Mouse (Mus musculus): ENCODE measurements around the gene Vcl. TPM values are rescaled to one million over a fixed set of nuclear protein-coding genes. Genes with fewer than 3 reads are reported as not detected.

Gene Vcl
- total RNA-seq, 4 experiments from 2014 or later: 78.2 to 176 (median 131) TPM

DNA sequence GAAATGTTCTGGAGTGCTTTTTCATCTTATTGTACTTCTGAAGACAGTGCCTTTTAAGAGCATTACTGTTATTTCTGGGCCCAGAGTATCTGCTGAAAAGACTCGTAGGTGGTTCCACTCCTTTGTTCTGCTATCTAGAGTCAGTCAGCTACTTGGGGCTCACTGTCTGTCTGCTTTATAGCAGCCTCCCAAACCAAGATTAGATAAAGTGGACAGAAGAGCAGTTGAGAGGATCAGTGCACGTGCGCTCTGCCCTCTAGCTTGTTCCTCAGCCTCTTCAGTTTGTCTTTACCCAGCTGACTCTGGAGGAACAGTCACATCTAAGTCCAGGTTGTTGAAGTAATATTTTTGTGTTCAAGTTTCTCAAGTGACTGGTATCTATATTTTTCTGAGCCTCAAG lies 144.8 kb downstream of the Vcl start:
- DNase-seq: no peak

DNA sequence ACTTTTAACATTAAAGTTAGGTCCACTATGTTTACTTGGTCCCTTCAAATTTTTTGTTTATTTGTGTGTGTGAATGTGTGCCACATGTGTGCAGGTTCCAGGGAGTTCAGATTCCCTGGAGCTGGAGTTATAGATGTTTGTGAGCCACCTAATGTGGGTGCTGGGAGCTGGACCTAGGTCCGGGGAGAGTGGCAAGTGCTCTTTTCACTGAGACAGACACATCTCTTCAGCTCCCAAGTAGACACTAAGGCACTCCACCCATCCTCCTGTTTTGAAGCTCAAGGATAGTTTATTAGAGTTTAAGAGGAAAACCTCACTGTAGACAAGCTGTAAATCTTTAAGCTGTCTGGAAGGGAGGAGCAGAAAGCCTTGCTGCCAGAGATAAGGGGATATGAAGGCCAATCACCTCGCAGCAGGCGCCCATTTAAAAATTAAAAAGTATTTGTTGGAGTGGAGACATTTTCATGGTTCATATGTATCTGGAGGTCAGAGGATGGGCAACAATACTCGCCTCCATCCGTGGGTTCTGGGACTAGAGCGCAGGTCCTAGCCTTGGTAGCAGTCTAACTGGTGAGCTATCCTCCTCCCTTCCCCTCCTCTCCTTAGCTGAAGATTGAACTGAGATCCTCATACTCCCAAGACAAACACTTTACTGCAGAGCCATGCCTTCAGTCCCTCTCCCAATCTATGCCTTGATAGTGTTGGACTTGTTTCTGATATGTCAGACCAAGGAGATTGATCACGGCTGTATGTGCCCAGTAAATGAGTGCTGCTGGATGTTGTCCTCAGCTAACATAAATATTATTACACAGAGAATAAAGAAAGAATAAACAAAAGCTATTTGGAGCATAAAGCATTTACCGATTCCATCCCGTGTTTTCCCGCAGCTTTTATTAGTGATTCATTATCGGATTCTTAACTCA lies 145.5 kb downstream of the Vcl start:
- DNase-seq: no peak

DNA sequence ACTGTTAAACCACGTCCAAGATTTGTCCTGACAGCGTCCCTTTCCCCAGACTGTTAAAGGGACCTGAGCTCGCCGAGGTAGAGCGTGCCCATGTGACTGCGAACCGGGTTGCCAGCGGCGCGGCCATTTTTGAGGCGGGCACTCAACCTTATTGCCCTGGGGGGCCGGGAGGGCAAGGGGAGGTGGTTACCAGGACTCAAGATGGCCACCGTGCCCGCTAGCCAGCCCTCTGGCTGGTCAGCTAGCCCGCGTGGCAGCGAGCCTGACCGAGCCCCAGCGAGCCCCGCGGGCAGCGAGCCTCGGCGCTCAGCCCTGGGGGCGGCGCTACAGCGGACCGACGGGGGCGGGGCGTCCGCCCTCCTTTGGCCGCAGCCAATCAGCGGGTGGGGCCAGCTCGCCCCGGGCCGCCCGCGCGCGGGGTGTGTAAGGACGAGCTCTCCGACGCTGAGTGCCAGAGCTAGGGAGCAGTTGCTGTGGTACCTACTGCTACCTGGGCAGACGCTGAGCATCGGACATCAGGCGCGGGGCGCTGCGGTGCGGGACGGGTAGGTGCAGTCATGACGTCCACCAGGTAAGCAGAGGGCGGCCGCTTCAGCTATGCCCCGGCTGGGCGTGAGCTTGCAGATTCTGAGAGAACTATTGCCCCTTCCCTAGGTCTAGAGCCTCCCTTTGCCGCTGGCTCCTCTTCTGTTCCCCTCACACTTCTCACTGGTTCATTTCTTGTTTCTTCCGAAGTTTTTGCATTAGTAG lies 146.7 kb downstream of the Vcl start:
- DNase-seq: peak; percentile 92

DNA sequence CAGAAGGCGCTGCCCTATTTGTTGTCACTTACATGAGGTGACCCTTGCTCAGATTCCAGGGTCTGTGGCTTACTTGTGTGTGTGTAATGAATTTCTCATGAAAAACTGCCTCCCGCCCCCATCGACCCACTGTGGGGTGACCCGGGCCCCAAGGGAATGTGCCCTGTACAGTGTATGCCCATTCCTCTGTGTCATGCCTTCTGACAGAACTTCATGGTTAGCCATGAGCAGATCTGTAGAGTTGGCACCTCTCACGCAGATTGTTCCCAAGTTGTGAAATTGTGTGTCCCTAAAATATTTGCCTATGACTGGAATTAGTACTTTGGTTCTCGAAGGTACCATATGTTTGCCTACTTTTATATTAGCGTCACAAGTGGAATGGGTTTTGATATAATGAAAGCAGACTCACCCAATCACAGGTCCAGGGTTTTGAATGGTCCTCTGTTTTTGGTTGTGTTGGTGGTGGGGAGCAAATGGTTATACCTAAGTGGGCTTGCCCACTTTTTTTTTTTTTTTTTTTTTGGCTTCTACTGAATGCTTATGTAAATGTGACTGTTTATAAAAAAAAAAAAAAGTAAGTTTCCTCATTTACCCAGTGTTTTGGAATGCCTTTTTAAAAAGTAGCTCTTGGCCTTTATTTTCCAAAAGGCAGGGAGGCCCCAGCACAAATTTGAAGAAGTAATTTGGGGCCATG lies 147.4 kb downstream of the Vcl start:
- DNase-seq: no peak

DNA sequence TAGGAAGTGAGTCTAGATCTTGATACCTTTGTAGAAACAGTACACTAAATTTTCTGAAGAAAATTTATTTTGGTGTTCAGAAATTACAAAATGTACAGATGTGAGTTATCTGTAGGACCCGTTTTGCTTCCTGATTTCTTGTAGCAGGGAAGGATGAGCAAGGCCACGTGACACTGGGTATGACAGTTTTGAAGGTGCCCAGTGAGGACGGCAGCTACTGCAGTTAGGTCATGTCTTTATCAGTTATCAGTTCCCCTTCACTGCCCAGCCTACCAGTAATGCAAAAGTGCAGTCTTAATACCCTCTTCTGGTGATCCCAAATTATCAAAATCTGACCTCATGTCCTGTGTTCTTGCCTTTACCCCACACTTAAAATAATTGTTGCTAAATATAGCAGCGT lies 148.7 kb downstream of the Vcl start:
- no peak for DNase-seq

DNA sequence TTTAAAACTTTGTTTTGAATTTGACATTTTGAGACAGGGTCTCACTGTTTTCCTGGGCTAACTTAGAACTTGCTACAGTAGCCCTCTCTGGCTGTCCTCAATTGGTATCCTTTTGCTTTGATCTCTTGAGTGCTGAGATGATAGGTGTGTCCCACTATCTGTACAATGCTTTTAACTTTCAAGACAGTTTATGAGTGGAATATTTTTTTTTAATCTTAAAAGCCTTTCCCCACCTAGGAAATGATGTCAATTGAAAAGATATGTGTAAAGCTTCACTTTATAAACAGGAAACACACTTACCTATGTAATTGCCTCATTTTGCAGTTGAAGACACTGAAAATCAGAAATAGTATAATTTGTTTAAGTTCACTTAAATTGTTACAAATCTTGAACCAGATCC lies 149.3 kb downstream of the Vcl start:
- no peak for DNase-seq

DNA sequence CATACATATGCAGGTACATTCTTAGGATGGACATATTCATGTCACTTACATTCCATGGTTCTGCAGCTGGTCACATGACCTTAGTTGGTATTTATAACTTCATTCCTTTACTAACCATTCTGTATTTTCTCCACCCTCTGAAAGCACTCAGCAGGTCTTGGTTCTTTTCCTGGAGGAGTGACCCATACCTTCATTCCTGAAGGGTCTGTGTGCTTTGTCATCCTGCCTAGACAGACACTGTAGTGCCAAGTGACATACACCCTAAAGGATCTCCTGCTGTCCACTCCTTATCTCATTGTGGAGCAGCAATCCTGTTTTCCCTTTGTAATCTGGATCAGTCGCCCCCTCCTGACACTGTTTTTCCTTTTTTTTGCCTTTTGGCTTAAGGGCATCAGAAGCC lies 153.6 kb downstream of the Vcl start:
- no peak for DNase-seq

Other genes with a start within 250 kb of the Vcl start
- gene Fut11, start 234.4 kb upstream of the Vcl start, total RNA-seq (2022): 10 to 100 TPM; 18.7 to 22.5 (median 21.3) TPM
- gene Chchd1, start 226.4 kb upstream of the Vcl start, total RNA-seq (2022): 10 to 100 TPM; 59.4 to 79.8 (median 72.9) TPM
- gene Zswim8, start 221.8 kb upstream of the Vcl start, total RNA-seq (2022): 100 to 1,000 TPM; 111 to 197 (median 146) TPM
- 10 to 100 TPM; 27.7 to 51.1 (median 34.4) TPM for gene Ndst2, start 194.8 kb upstream of the Vcl start, total RNA-seq (2022)
- gene Camk2g, start 135.3 kb upstream of the Vcl start, total RNA-seq (2022): 10 to 100 TPM; 63.3 to 74.9 (median 69.1) TPM
- 10 to 100 TPM; 22.1 to 48.3 (median 35.9) TPM for gene Plau, start 92.7 kb upstream of the Vcl start, total RNA-seq (2022)
- 100 to 1,000 TPM in 3 of 4 experiments, 10 to 100 TPM in 1; 97.7 to 120 (median 110) TPM for gene Ap3m1, start 123.1 kb downstream of the Vcl start, total RNA-seq (2022)
- 100 to 1,000 TPM; 151 to 212 (median 178) TPM for gene Adk, start 123.2 kb downstream of the Vcl start, total RNA-seq (2022)

All from adrenal gland, adult 8-10 months (tissue).